Mouse (Mus musculus) erythroid progenitor cell, adult 5-6 weeks (primary cell): ENCODE data around the gene Ehd1. TPM values are rescaled to one million over a fixed set of nuclear protein-coding genes. Genes with fewer than 3 reads are reported as not detected.

Experiments used
- ATAC-seq: replicated peaks from 2 replicates; pipeline ENCODE4 v1.8.0; 2016; ENCODE audit warnings: moderate number of reproducible peaks, mild to moderate bottlenecking, moderate TSS enrichment, inconsistent platforms; ENCODE audit not compliant: poor library complexity, low FRiP score, severe bottlenecking
- total RNA-seq, 2 experiments: library from RNA; stranded (forward) in 1 of 2; stranded (reverse) in 1 of 2; fragments of 150-400 nt in 1 of 2; fragments of 186-747, 209-891 nt in 1 of 2; gene quantifications; 2 replicates each; pipeline versions ENCODE4 v1.2.3 to v1.2.4; 2015 to 2017; ENCODE audit warnings: low replicate concordance in 2 of 2

Gene Ehd1
- total RNA-seq, 2 experiments from 2014 or later = 17.5 to 20.1 TPM

- ATAC-seq = no peak
Observed at GRCm38 (mm10) chr19:6343066-6343925, 66.8 kb downstream of the Ehd1 start.

GRCm38 (mm10) chr19:6343996-6344395, 67.5 kb downstream of the Ehd1 start:
- ATAC-seq = no peak

- no peak for ATAC-seq
Observed at GRCm38 (mm10) chr19:6346023-6346422, 69.5 kb downstream of the Ehd1 start.

- ATAC-seq = no peak
Observed at GRCm38 (mm10) chr19:6346661-6347060, 70.1 kb downstream of the Ehd1 start.

- no peak for ATAC-seq
Observed at GRCm38 (mm10) chr19:6347615-6348014, 71.1 kb downstream of the Ehd1 start.

- ATAC-seq = no peak
Observed at GRCm38 (mm10) chr19:6348717-6349116, 72.2 kb downstream of the Ehd1 start.

- no peak for ATAC-seq
Observed at GRCm38 (mm10) chr19:6349215-6349983, 72.9 kb downstream of the Ehd1 start.

Other genes with a start within 250 kb of the Ehd1 start
- 29.3 and 45.8 TPM in 2 replicates for gene Syvn1, start 230.1 kb upstream of the Ehd1 start, total RNA-seq (2015; ENCODE audit: low replicate concordance)
- 16.8 and 20.8 TPM in 2 replicates for gene Syvn1, start 230.1 kb upstream of the Ehd1 start, total RNA-seq (2017; ENCODE audit: low replicate concordance)
- 27.2 and 31.4 TPM in 2 replicates for gene Mrpl49, start 218.9 kb upstream of the Ehd1 start, total RNA-seq (2015; ENCODE audit: low replicate concordance)
- 13.0 and 40.8 TPM in 2 replicates for gene Mrpl49, start 218.9 kb upstream of the Ehd1 start, total RNA-seq (2017; ENCODE audit: low replicate concordance)
- gene Fau, start 218.9 kb upstream of the Ehd1 start, total RNA-seq (2015; ENCODE audit: low replicate concordance) = 666 and 864 TPM in 2 replicates
- gene Fau, start 218.9 kb upstream of the Ehd1 start, total RNA-seq (2017; ENCODE audit: low replicate concordance) = 450 and 703 TPM in 2 replicates
- 5.9 and 7.2 TPM in 2 replicates for gene Znhit2, start 215.5 kb upstream of the Ehd1 start, total RNA-seq (2015; ENCODE audit: low replicate concordance)
- gene Znhit2, start 215.5 kb upstream of the Ehd1 start, total RNA-seq (2017; ENCODE audit: low replicate concordance) = 3.0 and 5.7 TPM in 2 replicates
- gene Tm7sf2, start 208.4 kb upstream of the Ehd1 start, total RNA-seq (2015; ENCODE audit: low replicate concordance) = 14.1 TPM in 1 of 2 replicates, not detected in the other
- gene Tm7sf2, start 208.4 kb upstream of the Ehd1 start, total RNA-seq (2017; ENCODE audit: low replicate concordance) = 1.9 TPM in 1 of 2 replicates, not detected in the other
- 17.3 and 30.2 TPM in 2 replicates for gene Vps51, start 199.5 kb upstream of the Ehd1 start, total RNA-seq (2015; ENCODE audit: low replicate concordance)
- gene Vps51, start 199.5 kb upstream of the Ehd1 start, total RNA-seq (2017; ENCODE audit: low replicate concordance) = 10.5 and 10.9 TPM in 2 replicates
- not detected in 2 replicates for gene Tmem262, start 196.7 kb upstream of the Ehd1 start, total RNA-seq (2015; ENCODE audit: low replicate concordance)
- not detected in 2 replicates for gene Tmem262, start 196.7 kb upstream of the Ehd1 start, total RNA-seq (2017; ENCODE audit: low replicate concordance)
- gene Gm28374, start 194.5 kb upstream of the Ehd1 start, total RNA-seq (2015; ENCODE audit: low replicate concordance) = not detected in 2 replicates
- gene Gm28374, start 194.5 kb upstream of the Ehd1 start, total RNA-seq (2017; ENCODE audit: low replicate concordance) = not detected in 2 replicates
- gene Zfpl1, start 191.8 kb upstream of the Ehd1 start, total RNA-seq (2015; ENCODE audit: low replicate concordance) = 6.3 and 6.5 TPM in 2 replicates
- 20.0 and 23.5 TPM in 2 replicates for gene Zfpl1, start 191.8 kb upstream of the Ehd1 start, total RNA-seq (2017; ENCODE audit: low replicate concordance)
- gene Cdca5, start 191.7 kb upstream of the Ehd1 start, total RNA-seq (2015; ENCODE audit: low replicate concordance) = 70.3 and 72.1 TPM in 2 replicates
- gene Cdca5, start 191.7 kb upstream of the Ehd1 start, total RNA-seq (2017; ENCODE audit: low replicate concordance) = 56.7 and 64.8 TPM in 2 replicates
- 21.4 TPM in 1 of 2 replicates, not detected in the other for gene AC131692.1, start 182.3 kb upstream of the Ehd1 start, total RNA-seq (2015; ENCODE audit: low replicate concordance)
- 12.1 and 29.4 TPM in 2 replicates for gene AC131692.1, start 182.3 kb upstream of the Ehd1 start, total RNA-seq (2017; ENCODE audit: low replicate concordance)
- gene Naaladl1, start 170.9 kb upstream of the Ehd1 start, total RNA-seq (2015; ENCODE audit: low replicate concordance) = 14.7 and 15.9 TPM in 2 replicates
- gene Naaladl1, start 170.9 kb upstream of the Ehd1 start, total RNA-seq (2017; ENCODE audit: low replicate concordance) = 6.4 and 9.8 TPM in 2 replicates
- 2.5 and 5.9 TPM in 2 replicates for gene Sac3d1, start 158.1 kb upstream of the Ehd1 start, total RNA-seq (2015; ENCODE audit: low replicate concordance)
- 4.4 and 4.6 TPM in 2 replicates for gene Sac3d1, start 158.1 kb upstream of the Ehd1 start, total RNA-seq (2017; ENCODE audit: low replicate concordance)
- 52.8 and 61.6 TPM in 2 replicates for gene Snx15, start 148.4 kb upstream of the Ehd1 start, total RNA-seq (2015; ENCODE audit: low replicate concordance)
- 23.8 and 39.4 TPM in 2 replicates for gene Snx15, start 148.4 kb upstream of the Ehd1 start, total RNA-seq (2017; ENCODE audit: low replicate concordance)
- gene Batf2, start 135.7 kb upstream of the Ehd1 start, total RNA-seq (2015; ENCODE audit: low replicate concordance) = 2.5 and 7.1 TPM in 2 replicates
- 1.7 TPM in 1 of 2 replicates, not detected in the other for gene Batf2, start 135.7 kb upstream of the Ehd1 start, total RNA-seq (2017; ENCODE audit: low replicate concordance)
- gene Arl2, start 135.2 kb upstream of the Ehd1 start, total RNA-seq (2015; ENCODE audit: low replicate concordance) = 17.2 and 19.8 TPM in 2 replicates
- gene Arl2, start 135.2 kb upstream of the Ehd1 start, total RNA-seq (2017; ENCODE audit: low replicate concordance) = 9.4 and 17.3 TPM in 2 replicates
- not detected in 2 replicates for gene Majin, start 92.3 kb upstream of the Ehd1 start, total RNA-seq (2015; ENCODE audit: low replicate concordance)
- not detected in 2 replicates for gene Majin, start 92.3 kb upstream of the Ehd1 start, total RNA-seq (2017; ENCODE audit: low replicate concordance)
- gene Gpha2, start 50.3 kb upstream of the Ehd1 start, total RNA-seq (2015; ENCODE audit: low replicate concordance) = not detected in 2 replicates
- gene Gpha2, start 50.3 kb upstream of the Ehd1 start, total RNA-seq (2017; ENCODE audit: low replicate concordance) = not detected in 2 replicates
- gene Ppp2r5b, start 40.9 kb upstream of the Ehd1 start, total RNA-seq (2015; ENCODE audit: low replicate concordance) = 52.6 and 79.6 TPM in 2 replicates
- 117 and 224 TPM in 2 replicates for gene Ppp2r5b, start 40.9 kb upstream of the Ehd1 start, total RNA-seq (2017; ENCODE audit: low replicate concordance)
- 13.8 and 18.0 TPM in 2 replicates for gene Atg2a, start 35.1 kb upstream of the Ehd1 start, total RNA-seq (2015; ENCODE audit: low replicate concordance)
- 18.4 and 18.6 TPM in 2 replicates for gene Atg2a, start 35.1 kb upstream of the Ehd1 start, total RNA-seq (2017; ENCODE audit: low replicate concordance)
- 0.36 TPM in 1 of 2 replicates, not detected in the other for gene Cdc42bpg, start 29.7 kb downstream of the Ehd1 start, total RNA-seq (2015; ENCODE audit: low replicate concordance)
- gene Cdc42bpg, start 29.7 kb downstream of the Ehd1 start, total RNA-seq (2017; ENCODE audit: low replicate concordance) = 1.4 and 1.5 TPM in 2 replicates
- gene Men1, start 58.3 kb downstream of the Ehd1 start, total RNA-seq (2015; ENCODE audit: low replicate concordance) = 5.4 and 23.9 TPM in 2 replicates
- 10.0 and 17.1 TPM in 2 replicates for gene Men1, start 58.3 kb downstream of the Ehd1 start, total RNA-seq (2017; ENCODE audit: low replicate concordance)
- 14.7 and 19.8 TPM in 2 replicates for gene Map4k2, start 64.4 kb downstream of the Ehd1 start, total RNA-seq (2015; ENCODE audit: low replicate concordance)
- 19.4 and 37.7 TPM in 2 replicates for gene Map4k2, start 64.4 kb downstream of the Ehd1 start, total RNA-seq (2017; ENCODE audit: low replicate concordance)
- gene Sf1, start 87.0 kb downstream of the Ehd1 start, total RNA-seq (2015; ENCODE audit: low replicate concordance) = 145 and 153 TPM in 2 replicates
- 171 and 223 TPM in 2 replicates for gene Sf1, start 87.0 kb downstream of the Ehd1 start, total RNA-seq (2017; ENCODE audit: low replicate concordance)
- gene Pygm, start 107.7 kb downstream of the Ehd1 start, total RNA-seq (2015; ENCODE audit: low replicate concordance) = 2.2 and 4.6 TPM in 2 replicates
- gene Pygm, start 107.7 kb downstream of the Ehd1 start, total RNA-seq (2017; ENCODE audit: low replicate concordance) = 0.64 and 2.6 TPM in 2 replicates
- 42.3 and 47.2 TPM in 2 replicates for gene Rasgrp2, start 122.6 kb downstream of the Ehd1 start, total RNA-seq (2015; ENCODE audit: low replicate concordance)
- gene Rasgrp2, start 122.6 kb downstream of the Ehd1 start, total RNA-seq (2017; ENCODE audit: low replicate concordance) = 29.9 and 37.7 TPM in 2 replicates
- gene Nrxn2, start 142.0 kb downstream of the Ehd1 start, total RNA-seq (2015; ENCODE audit: low replicate concordance) = not detected in 2 replicates
- gene Nrxn2, start 142.0 kb downstream of the Ehd1 start, total RNA-seq (2017; ENCODE audit: low replicate concordance) = not detected in 2 replicates